Mouse (Mus musculus) G1E-ER4 (cell line): ENCODE results near the gene Resp18. TPM values are rescaled to one million over a fixed set of nuclear protein-coding genes. Genes with fewer than 3 reads are reported as not detected.

Source experiments
- GATA1 ChIP-seq: IDR thresholded peaks from one replicate; pipeline ENCODE4 v1.8.0; 2012; ENCODE audit warnings: low read length, inconsistent platforms
- polyA plus RNA-seq: library from polyadenylated mRNA; stranded (reverse); fragments of >175 nt; gene quantifications from 2 replicates; pipeline ENCODE4 v1.2.3, GENCODE M21; 2012

Gene Resp18
- polyA plus RNA-seq, result not detected in 2 replicates

DNA sequence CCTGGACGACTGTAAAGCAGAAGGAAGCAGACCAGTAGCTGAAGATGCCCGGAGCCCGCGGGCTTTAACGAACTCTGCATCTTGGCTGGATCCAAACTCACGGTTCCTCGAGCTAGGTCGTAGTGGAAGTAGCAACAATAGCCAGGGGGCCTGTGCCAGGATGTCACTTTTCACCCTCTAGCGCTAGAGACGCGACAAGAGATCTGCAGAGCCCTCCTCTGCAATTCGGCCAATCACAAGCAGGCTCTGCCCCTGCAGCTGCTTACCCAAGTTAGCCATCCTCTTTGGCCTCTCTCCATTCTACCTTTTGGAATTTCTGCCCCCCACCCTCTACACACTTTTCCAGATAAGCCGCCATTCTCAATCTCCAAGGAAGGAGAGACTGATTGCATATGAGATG is at the start of gene Resp18:
Resp18 (minus strand) TSS at position 188 of the 400 bp plus-strand sequence.
- no peak for TF ChIP-seq GATA1

DNA sequence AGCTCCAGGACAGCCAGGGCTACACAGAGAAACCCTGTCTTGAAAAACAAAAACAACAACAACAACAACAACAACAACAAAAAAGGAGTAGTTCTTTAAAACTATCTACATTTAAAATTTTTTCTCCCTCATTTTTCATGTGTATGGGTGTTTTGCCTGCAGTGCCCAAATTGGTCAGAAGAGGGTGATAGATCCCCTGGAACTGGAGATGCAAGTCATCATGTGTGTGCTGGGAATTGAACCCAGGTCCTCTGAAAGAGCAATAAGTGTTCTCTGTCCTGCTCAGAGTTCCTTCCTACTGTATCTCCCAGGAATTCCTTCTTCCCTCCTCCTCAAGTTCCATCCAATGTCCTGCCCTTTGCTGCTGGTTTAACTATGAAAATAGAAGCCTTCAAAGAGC is 49.2 kb upstream of the Resp18 start:
- no peak for TF ChIP-seq GATA1

DNA sequence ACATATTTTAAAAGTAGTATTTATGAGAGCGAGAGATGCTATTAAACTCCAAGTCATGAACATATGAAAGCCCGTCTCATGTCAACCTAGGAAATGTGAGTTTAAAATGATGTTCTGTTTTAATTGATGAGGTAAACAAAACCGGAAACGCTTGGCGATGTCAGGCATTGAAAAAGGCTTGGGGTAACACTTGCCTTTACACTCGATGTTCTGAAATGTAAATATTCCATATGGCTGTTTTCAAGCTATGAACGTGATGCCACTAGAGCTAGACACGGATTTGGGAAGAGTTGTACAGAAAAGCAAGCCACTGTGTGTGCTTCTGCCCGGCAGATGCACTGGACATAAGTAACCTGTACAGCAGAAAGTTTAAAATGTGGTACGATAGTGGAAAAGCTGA is 41.0 kb upstream of the Resp18 start:
- no peak for TF ChIP-seq GATA1

DNA sequence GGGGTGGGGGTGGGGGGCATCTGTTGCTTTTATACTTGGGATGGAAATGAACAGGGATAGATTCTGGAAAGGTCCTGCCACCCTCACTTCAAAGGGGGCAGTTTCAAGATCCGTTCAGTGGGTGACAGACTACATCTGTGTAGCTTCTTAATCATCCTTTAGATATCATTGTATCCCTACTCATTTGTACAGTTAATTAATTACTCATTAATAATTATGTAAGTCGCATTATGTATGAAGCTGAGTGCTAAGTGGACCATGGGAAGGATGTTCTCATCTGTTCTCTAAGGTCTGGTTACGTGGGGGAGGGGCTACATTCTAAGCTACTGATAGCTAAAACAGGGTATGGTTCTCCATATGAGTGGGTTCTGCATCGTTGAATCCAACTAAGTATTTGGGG is 40.5 kb upstream of the Resp18 start:
- no peak for TF ChIP-seq GATA1

DNA sequence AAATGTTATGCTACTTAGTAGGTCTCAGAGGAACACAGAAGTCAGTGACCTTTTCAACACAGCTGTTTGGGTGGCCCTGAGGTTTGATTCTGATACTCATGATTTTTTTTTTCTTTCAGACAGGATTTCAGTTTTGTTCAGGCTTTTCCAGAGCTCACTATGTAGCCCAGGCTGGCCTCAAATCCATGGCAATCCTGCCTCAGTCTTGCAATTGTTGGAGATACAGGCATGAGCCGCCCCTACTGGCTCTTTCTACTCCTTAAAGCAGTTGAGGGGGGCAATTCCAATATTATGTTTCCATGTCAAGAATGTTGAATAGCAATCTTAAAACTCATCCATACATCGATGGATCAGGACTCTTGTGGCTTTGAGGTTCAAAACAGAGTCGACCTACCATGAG is 40.1 kb upstream of the Resp18 start:
- TF ChIP-seq GATA1, result no peak

DNA sequence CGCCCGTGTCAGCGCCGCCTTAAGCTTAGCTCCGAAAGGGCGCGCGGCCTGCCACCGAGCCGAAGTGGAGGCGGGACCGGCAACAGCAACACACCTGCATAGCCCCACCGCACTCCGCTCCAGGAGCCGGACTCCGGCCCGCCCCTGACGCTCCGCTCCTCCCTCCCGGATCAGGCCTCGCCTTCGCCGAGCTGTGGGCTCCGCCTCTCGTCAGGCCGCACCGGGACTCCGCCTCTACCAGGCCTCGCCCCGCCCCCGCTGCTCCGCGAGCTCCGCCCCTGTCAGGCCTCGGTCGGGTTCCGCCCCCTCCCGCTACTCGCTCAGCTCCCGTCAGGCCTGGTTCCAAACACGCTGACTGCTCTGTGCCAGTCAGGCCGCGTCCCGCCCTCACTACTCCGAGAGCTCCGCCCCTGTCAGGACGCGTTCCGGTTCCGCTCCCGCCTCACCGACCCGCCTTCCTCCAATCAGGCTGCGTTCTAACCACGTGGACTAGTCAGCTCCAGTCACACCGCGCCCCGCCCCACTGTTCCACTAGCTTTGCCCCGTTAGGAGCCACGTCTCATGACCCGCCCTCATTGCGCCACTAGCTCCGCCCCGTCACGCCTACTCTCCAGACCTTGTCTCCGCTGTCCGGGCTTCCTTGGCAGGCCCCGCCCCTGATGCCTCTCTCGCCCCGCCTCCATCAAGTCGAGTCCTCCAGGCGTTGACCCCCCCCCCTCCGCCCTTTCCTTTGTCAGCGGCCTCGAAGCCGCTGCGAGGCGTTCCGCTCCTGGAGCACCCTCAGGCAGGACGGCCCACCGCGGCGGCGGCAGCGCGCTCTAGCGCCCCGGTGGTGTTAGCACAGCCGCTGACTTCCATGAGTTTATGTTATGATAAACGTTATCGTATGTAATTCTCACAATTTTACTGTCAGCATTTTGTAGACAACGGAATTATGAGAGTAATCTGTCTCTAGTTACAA is 39.3 kb upstream of the Resp18 start, which contains the start of gene Dnpep:
Dnpep (minus strand) TSS at position 750 of the 961 bp plus-strand sequence.
- TF ChIP-seq GATA1, result no peak

DNA sequence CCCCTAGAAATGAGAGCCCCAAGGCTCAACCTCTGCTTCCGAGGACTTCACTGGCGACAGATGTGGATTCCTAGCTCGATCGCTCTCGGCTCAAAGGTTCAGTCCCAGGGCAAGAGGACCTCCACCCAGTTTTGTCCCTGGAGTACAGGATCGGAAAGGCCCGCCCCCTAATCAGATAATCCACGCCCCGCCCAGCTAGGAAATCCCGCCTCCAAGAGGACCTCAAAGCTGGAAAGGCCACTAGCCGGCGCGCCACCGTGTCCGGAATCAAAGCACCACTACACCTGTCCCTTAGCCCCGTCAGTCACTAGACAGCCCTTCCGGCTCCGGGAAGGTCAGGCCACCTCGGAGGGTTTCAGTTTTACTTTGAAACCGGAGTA is 38.6 kb upstream of the Resp18 start:
- TF ChIP-seq GATA1, result peak; percentile 59

DNA sequence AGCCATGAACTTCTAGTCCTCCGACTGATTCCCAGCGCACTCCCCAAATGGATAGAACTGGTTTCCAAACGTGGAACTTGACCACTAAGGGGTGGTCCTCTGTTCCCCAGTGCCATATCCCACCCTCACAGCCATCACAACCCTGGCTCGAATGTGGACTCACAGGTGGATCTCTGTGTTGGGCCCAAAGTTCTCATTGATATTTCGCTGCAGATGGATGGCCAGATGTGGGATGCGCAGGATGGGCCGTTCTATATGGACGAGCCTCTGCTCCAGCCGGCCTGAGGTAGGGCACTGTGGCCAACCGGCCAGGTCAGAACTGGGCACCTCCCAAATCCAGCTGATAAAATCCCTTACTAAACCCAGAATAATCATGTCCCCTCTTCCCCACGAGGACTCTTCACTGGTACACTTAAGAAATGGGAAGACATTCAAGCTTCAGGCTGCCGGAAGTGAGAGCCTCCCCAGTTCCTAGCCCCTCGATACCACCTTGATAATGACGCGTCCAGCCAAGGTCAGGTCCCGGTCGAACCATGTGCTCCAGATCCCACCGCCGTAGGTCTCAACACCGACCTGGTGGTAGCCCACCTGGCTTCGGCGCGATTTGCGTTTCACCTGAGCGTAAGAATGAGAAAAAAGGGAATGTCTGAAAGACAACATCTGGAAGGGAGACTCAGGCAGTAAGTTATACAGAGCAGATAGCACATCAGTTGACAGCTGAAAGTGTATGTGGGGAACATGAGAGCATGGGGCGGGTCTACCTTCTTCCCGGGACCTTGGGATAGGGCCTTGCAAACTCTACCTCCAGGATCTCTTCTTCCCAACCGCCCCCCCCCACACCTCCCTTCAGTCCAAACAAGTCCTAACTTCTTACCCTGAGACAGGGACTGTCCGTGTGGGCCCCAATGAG is 37.5 kb upstream of the Resp18 start:
- no peak for TF ChIP-seq GATA1

DNA sequence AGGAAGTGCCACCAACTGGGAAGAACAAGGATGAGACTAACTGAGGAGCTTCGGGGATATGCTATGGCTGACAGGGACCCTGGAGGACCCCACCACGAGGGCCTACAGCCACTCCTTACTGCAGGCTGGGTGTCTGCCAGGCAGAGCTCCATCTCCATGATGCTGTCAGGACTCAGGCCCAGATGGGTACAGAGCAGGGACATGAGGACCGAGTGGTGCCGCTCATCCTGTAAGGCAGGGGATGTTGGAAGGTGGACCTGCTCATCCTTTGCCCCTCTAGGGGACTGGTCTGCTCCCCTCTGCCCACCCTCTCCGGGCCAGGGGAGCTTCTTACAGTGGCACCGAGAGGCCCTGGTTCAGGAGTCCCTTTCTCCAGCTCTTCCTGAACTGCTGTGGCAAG is 36.8 kb upstream of the Resp18 start:
- no peak for TF ChIP-seq GATA1

DNA sequence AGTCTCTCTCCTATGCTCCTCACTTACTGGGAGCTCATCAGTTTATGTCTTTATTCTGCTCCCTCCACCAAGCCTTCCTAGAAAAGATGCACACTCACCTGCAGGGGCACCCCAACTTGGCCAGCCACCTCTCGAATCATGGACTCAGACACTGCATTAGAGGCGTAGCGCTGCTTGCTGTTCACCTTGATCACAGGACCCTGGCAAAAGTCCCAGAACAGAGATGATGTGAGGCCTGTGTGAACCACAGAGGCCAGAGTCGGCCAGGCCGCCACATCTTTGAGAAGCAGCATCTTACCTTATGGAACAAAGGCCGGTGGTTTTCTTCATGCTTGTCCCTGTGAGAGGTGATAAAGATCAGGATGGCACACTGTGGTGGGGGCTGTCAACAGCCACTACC is 33.5 kb upstream of the Resp18 start:
- TF ChIP-seq GATA1, result no peak

DNA sequence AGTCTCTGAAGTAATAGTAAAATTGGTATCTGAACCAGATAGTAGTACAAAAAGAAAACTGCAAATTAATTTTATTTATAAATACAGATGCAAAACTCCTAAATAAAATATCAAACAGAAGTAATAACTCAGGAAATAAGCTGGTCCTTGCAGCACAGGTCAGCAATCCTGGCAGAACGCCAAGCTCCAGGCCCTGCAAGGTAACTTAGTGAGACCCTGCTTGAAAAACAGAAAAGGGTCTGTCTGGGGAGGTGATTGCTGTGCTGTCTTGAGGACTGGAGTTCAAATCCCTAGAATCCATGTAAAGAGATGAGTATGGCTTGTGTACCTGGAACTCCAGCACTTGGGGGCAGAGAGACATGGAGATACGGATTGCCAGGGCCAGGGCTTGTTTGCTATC is 26.4 kb upstream of the Resp18 start:
- no peak for TF ChIP-seq GATA1

DNA sequence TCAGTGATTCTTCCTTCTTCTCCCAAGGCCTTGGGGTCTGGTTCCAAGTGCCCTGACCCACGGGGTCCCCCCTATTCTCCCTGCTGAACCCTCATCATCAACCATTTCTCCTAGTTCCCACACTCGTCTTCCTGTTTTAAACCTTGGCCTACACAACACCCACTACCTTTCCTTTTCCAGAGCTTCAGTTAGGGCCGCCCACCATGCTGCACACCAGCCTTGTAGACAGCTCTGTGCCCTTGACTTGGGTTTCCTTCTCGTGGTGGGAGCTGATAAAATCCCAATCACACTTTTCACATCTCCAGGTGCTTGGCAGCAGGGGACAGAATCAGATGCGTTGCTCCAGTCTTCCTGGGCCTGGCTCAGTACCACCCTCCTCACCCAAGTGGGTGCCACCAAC is 16.1 kb upstream of the Resp18 start:
- no peak for TF ChIP-seq GATA1

DNA sequence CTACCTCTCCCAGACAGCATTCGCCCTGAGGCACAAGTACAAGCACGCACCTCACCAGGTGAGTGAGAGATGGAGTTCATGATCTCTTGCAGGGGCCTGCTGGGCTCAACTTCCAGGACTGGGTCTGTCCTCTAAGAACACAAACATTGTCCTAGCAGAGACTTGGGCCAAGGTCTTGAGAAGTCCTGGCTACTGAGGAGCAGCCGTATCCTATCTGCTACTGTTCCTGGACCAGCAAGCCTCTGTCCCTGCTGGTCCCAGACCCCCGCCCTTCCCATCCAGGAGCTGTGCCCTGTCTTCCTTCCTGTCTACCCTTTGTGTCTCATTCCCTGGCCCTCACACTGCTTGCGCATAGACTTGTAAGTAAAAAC is 15.1 kb upstream of the Resp18 start:
- TF ChIP-seq GATA1, result no peak

DNA sequence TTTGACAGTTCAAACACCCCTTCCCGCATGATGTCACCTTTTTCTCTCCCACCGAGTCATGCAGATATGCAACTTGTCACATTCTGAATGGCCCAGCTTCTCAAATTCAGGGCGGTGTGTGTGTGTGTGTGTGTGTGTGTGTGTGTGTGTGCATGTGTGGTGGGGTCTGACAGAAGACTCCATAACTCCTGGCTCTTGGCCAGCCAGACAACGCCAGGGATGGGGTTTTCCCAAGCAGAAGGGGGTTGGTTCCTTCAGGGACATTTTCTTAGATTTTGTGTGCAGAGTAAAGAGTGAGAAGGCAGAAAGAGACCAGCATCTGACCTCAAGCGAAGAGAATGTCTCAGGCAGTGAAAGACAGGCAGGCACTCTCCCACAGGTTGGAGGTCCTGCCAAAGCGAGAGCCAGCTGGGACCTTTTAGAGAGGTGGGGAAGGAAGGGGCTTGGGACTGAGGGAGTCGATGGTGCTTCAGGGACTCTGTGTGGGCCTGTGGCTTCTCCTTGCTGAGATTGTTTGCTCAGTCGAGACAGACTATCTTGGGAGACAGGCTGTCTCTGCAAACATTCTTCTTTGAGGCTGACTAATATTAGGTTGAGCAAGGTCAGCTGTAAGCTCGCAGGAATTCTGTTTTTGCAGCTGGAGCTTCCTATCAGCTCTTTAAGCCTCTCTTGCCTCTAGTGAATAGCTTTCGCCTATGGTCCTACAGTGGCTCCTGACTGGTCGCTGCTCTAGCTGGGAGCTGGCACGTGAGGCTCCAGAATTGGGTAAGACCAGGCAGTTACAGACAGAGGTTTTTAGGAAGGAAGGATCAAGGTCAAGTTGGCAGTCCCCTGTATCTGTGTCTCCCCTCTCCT is 14.5 kb upstream of the Resp18 start:
- TF ChIP-seq GATA1, result no peak

DNA sequence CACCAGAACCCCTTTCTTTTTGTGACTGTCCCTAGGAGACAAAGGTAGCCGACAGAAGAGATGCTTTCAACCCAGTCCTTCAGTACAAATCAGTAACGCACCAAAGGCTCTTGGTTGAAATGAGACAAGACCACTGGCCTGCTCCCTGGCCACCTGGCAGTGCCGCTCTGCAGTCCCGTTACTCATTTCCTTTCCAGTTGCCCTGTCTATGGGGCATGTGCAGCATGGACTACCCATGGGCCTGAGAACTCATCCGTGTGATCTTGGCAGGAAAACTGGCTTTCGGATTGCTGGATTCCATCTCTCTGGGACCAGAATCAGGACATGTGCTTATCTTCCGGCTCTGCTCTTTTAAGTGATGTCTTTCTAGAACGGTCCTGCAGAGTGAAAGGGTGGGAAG is 13.1 kb upstream of the Resp18 start:
- TF ChIP-seq GATA1, result no peak

DNA sequence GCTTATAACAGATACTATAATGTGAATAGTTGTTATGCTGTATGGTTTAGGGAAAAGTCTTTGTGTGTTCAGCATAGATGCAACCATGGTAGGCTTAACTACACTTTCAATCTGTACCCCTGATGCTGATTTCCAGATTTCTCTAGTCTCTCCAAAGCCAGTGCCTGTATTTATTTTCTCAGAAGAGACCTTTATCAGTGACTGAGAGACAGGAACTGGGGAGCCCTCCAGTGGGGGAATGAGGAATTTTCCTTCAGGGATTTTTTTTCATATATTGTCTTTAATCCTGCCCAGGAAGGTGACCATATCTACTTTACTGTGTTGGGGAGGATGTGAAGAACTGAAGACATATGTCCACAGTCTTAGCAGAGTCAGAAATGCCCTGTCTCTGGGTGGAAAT is 12.4 kb upstream of the Resp18 start:
- TF ChIP-seq GATA1, result no peak
